Mouse (Mus musculus) thymus, adult 2 months (tissue): Measurements from ENCODE around the gene Ndufaf4.
"Not testable (repeated sequence)": the region's sequence is repeated elsewhere in the genome, so short reads cannot be mapped to it uniquely, and the experiment has no call there.

ENCODE experiments used
- CTCF ChIP-seq: fragments of 200-500 bp; IDR thresholded peaks from 2 replicates; pipeline ENCODE4 v1.5.1; 2012; ENCODE audit warnings: mild to moderate bottlenecking, control low read depth, low read length, moderate library complexity, borderline replicate concordance; ENCODE audit not compliant: control insufficient read depth, poor library complexity, insufficient read depth; ENCODE audit errors: extremely low read depth
- POLR2A ChIP-seq: fragments of 200-500 bp; IDR thresholded peaks from 2 replicates; pipeline ENCODE4 v1.6.1; 2012; ENCODE audit warnings: mild to moderate bottlenecking, low read length, control low read depth, moderate library complexity; ENCODE audit not compliant: control insufficient read depth, poor library complexity, insufficient read depth; ENCODE audit errors: extremely low read depth

GRCm38 (mm10) chr4:24892293-24892692 is 5.6 kb upstream of the Ndufaf4 start:
- not testable (repeated sequence) for TF ChIP-seq CTCF, POLR2A
